Mouse (Mus musculus) lung, adult 2 months (tissue): ENCODE data around the gene Olfr362. TPM values are rescaled to one million over a fixed set of nuclear protein-coding genes. Genes with fewer than 3 reads are reported as not detected.
"Not testable (repeated sequence)": the region's sequence is repeated elsewhere in the genome, so short reads cannot be mapped to it uniquely, and the experiment has no call there.

Experiments used
- DNase-seq: peaks from one replicate; pipeline ENCODE4 v3.0.0; 2022
- H3K4me1 ChIP-seq: fragments of 200-500 bp; 2 replicates; pipeline ENCODE4 v1.6.1; 2011; ENCODE audit warnings: low read length; ENCODE audit not compliant: control insufficient read depth, insufficient read depth
- H3K4me3 ChIP-seq: fragments of 200-500 bp; replicated peaks from 2 replicates; pipeline ENCODE3; 2011; ENCODE audit warnings: low read depth, mild to moderate bottlenecking, control low read depth, low read length; ENCODE audit errors: extremely low read depth
- CTCF ChIP-seq: fragments of 200-500 bp; IDR thresholded peaks from 2 replicates; pipeline ENCODE4 v1.5.1; 2011; ENCODE audit warnings: mild to moderate bottlenecking, low read length, control low read depth; ENCODE audit not compliant: insufficient read depth
- POLR2A ChIP-seq: fragments of 200-500 bp; IDR thresholded peaks from 2 replicates; pipeline ENCODE4 v1.6.1; 2011; ENCODE audit warnings: low read depth, mild to moderate bottlenecking, control low read depth, low read length, borderline replicate concordance; ENCODE audit errors: extremely low read depth
- WGBS: fragments of 180-500 bp; shearing (Covaris S2); methylation state at CpG from one replicate; pipeline ENCODE4 v1.1.7; 2018; 5-methylcytosine and 5-hydroxymethylcytosine counted together
- polyA plus RNA-seq: library from polyadenylated mRNA; depleted of rRNA; stranded (reverse); fragments of >200 nt; gene quantifications from 2 replicates; pipeline ENCODE4 v1.2.3, GENCODE M21; 2012; rRNA removed

Gene Olfr362
- not detected in 2 replicates for polyA plus RNA-seq

- TF ChIP-seq POLR2A (no peak), CTCF (no peak)
- Histone ChIP-seq H3K4me1 (no peaks in the 10 kb centered on the region), H3K4me3 (no peak within 1 kb of the TSS)
- WGBS: 85% methylated on average over 1 of the region's 1 CpGs
- DNase-seq: no peak
Observed at GRCm38 (mm10) chr2:37117810-37118209, at the start of gene Olfr362. Gene Olfr362, minus strand, starts transcription at chr2:37117910.

- no peak for TF ChIP-seq CTCF
- TF ChIP-seq POLR2A: no peak
- 78% methylated on average over 3 of the region's 3 CpGs for WGBS
- no peak for DNase-seq
Observed at GRCm38 (mm10) chr2:37139022-37139421, 21.3 kb upstream of the Olfr362 start, which contains the start of gene Olfr364-ps1. Gene Olfr364-ps1, plus strand, starts transcription at chr2:37139322.

DNA sequence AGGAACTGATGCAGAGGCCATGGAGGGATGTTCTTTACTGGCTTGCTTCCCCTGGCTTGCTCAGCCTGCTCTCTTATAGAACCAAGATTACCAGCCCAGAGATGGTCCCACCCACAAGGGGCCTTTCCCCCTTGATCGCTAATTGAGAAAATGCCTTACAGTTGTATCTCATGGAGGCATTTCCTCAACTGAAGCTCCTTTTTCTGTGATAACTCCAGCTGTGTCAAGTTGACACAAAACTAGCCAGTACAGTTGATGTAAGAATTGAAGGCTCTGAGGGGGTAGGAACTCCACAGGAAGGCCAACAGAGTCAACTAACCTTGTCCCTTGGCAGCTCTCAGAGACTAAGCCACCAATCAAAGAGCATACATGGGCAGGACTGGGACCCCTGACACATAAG is 28.5 kb downstream of the Olfr362 start, which contains the start of gene Olfr361:
Gene Olfr361, minus strand, starts transcription at position 101 of the 400 bp plus-strand sequence.
- not testable (repeated sequence) for DNase-seq, H3K4me3 ChIP-seq, H3K4me1 ChIP-seq
- 50% methylated on average over 1 of the region's 1 CpGs for WGBS

More at GRCm38 (mm10) chr2:37139022-37139421, 21.3 kb upstream of the Olfr362 start, which contains the start of gene Olfr364-ps1:
- Histone ChIP-seq H3K4me3 (no peak within 1 kb of the TSS), H3K4me1 (no peaks in the 10 kb centered on the region)

- TF ChIP-seq POLR2A (no peak), CTCF (no peak)
- Histone ChIP-seq H3K4me1 (no peaks in the 10 kb centered on the region), H3K4me3 (no peak within 1 kb of the TSS)
- DNase-seq: no peak
Observed at GRCm38 (mm10) chr2:37065446-37065845, 52.3 kb downstream of the Olfr362 start, which contains the start of gene Olfr360. Gene Olfr360, plus strand, starts transcription at chr2:37065746.

Other genes starting within 250 kb of the Olfr362 start
- not detected in 2 replicates for gene Olfr352, start 249.4 kb downstream of the Olfr362 start, polyA plus RNA-seq
- gene Olfr353, start 225.0 kb downstream of the Olfr362 start, polyA plus RNA-seq: not detected in 2 replicates
- gene Olfr354, start 212.2 kb downstream of the Olfr362 start, polyA plus RNA-seq: not detected in 2 replicates
- not detected in 2 replicates for gene Olfr355, start 189.0 kb downstream of the Olfr362 start, polyA plus RNA-seq
- gene Olfr356, start 180.8 kb downstream of the Olfr362 start, polyA plus RNA-seq: not detected in 2 replicates
- gene Olfr357, start 124.1 kb downstream of the Olfr362 start, polyA plus RNA-seq: not detected in 2 replicates
- not detected in 2 replicates for gene Olfr358, start 108.6 kb downstream of the Olfr362 start, polyA plus RNA-seq
- not detected in 2 replicates for gene Olfr360, start 52.2 kb downstream of the Olfr362 start, polyA plus RNA-seq
- not detected in 2 replicates for gene Olfr361, start 28.6 kb downstream of the Olfr362 start, polyA plus RNA-seq
- not detected in 2 replicates for gene Olfr364-ps1, start 21.4 kb upstream of the Olfr362 start, polyA plus RNA-seq
- not detected in 2 replicates for gene Olfr365, start 70.3 kb upstream of the Olfr362 start, polyA plus RNA-seq
- gene Olfr366, start 93.7 kb upstream of the Olfr362 start, polyA plus RNA-seq: not detected in 2 replicates
- gene Olfr368, start 208.6 kb upstream of the Olfr362 start, polyA plus RNA-seq: not detected in 2 replicates
- gene Pdcl, start 241.4 kb upstream of the Olfr362 start, polyA plus RNA-seq: 8.7 and 14.6 TPM in 2 replicates